Mouse (Mus musculus) layer of hippocampus, postnatal 36 days (tissue): ENCODE data around the gene D10Jhu81e. TPM values are rescaled to one million over a fixed set of nuclear protein-coding genes. Genes with fewer than 3 reads are reported as not detected.
"Not testable (repeated sequence)": the region's sequence is repeated elsewhere in the genome, so short reads cannot be mapped to it uniquely, and the experiment has no call there.

Experiments
- DNase-seq, 2 experiments: peaks; one replicate each; pipeline ENCODE4 v3.0.0; 2022
- total RNA-seq, 2 experiments: library from RNA; stranded (reverse); gene quantifications; 2 replicates each; pipeline ENCODE4 v1.2.3; 2021

The D10Jhu81e gene
- total RNA-seq, 2 experiments from 2014 or later, result 120 to 129 TPM

DNA sequence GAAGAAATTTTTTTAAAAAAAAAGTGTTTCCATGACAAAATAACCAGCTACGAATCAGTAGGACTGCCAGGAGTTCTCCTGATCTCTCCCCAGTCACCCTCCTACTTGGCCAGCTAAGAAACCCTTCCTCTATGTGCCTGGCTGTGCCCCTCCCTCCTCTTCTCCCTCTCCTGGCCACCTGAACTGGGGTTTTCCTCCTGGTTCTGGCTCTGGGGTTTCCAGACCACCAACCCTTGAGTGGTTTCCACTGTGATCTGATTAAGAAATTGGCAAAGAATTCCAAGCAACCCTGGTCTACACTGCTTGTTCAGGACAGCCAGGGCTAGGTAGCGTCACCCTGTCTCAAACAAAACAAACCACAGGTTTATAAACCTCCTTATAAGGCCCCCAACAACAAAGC, 40.9 kb downstream of the D10Jhu81e start:
- DNase-seq, result no peak

DNA sequence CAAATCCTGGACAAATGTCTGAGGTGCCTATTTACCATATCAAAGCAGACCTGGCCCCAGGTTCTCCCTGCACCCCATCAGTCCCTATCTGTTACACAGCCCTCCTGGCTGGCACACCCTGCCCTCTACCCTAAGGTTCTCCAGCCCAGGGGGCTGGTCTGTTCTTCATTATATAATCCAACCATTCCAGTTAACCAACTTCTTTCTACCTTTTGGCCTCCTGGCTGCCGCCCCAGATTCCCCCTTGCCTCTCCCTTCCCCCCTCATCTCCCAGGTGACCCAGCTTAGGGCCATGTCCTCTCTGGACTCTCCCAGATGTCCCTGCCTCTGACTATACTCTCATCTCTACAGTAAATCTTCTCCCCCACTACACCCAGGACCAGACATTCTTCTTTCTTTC, 41.7 kb downstream of the D10Jhu81e start:
- no peak for DNase-seq

DNA sequence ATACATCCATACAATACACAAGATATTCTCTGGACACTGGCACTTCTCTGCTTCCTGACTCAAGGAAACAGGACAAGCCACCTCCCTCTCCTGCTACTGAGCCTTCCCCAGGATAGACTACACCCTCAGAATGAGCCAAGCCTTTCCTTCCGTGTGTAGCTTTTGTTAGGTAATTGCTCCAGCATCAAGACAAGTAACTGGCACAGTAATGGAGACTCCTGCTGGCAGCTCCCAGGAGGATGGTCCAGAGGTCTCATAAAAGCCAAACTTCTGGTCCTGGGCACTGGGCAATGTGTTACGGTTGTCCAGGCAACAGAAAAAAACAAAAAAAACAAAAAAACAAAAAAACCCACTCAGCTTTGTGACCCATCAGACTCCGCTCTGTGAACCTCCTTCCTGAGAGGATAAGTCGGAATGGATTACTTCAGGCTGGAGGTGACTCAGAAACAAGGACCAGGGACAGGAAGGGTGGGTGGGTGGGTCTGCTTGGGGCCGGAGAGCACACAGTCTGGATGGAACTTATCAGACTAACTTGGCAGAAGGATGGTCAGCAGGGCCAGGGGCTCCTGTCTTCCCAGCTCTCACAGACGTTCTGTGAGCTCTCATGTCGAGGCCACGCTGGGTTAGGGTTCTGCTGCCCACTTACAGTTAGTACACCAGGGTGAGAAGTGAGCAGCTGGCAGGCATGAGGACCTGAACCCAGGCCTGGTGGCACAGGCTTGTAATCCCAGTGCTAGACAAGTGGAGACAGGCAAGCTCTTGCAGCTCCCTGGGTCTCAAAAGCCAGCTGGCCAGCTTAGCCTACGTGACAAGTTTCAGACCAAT, 42.3 kb downstream of the D10Jhu81e start:
- DNase-seq, result no peak

DNA sequence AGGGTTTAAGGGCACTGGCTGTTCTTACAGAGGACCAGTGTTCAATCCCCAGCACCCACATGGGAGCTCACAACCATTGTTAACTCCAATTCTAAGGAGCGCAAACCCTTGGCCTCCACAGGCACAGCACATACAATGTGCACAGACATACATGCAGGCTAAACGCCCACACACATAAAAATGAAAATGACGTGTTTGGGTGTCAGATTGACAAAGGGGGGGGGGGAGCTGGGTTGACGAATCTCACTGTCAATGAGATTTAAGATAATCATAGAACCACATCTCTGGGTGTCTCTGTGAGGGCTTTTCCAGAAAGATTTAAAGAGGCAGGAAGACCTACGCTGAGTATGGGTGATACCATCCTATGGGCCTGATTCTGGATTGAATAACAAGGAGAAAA, 43.3 kb downstream of the D10Jhu81e start:
- DNase-seq, result no peak

DNA sequence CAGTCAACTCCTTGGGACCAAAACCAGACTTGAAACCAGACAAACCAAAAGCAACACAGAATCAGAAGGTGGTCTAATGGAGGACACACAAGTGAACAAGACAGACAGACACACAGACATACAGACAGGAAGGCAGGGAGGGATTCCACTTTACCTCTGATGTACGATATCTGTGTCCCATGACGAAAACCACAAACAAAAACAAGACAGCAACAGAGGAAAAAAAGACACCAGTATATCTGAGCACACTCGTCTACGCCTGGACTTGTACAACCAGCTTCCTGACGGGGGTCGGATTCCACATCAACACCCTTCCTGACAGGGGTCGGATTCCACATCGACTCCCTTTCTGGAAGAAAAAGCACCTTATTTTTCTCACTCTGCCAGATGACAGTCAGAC, 44.5 kb downstream of the D10Jhu81e start:
- DNase-seq, result not testable (repeated sequence)

DNA sequence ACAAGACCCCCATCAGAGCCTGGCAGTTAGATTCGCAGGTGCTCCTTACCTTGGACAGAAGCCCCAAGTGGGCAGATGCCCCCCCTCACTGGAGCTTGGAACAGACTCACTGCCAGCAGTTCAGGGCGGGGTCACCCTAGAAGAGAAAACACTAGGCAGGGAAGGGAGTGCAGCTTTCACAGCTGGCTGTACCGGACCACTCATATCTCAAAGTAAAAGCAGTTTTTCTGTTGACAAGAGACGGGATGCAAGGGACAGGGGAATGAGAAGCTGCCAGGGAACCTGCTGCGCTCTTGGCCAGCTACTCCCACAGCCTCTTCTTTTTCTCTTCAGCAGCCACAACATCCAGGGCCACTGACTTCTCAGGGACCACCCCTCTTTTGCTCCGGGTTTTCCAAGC, 45.4 kb downstream of the D10Jhu81e start:
- DNase-seq, result not testable (repeated sequence)

DNA sequence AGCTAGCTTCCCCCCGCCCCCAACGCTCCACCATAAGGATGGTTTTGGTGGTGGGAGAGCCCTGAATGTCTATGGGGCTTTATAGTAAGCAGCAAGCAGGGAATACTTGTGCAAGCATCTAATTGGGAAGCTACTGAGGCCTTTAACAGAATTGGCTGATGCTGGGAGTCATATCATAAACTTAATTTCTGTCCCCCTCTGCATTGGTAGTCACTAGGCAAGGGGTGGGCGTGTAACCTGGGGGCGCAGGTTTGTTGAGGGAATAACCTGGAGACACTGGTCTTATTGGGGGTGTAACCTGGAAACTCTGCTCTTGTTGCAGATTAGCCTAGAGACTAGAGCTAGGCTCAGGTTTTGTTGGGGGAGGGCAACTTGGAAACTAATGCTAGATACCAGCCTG, 50.2 kb downstream of the D10Jhu81e start:
- DNase-seq, result no peak

- no peak for DNase-seq
Observed at GRCm38 (mm10) chr10:78115153-78115552, 54.4 kb downstream of the D10Jhu81e start.

DNA sequence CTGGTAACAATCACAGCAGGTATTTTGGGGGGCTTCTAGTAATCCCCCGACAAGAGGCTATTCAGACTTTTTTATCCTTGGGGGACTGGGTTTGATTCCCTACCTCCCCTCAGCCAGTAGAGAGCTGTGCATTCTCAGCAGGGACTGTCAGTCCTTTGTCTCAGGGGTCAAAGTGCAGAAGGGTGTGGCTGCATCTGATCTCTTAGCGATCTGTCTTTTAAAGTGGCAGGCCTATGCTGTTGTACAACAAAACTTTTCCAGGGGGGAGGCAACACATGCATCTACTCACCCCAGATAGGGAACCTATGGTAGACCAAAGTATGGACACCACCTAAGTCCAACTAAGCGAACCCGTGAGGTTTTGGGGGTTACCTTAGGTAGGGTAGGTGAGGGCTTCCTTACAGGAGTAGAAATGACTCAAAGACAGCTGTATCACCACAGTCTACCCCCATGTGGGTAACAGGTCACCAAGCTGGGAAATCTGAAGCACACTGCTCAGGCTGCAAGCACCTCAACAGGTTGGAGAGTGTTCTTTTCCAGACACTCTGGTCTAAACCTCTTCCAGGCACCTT, 55.0 kb downstream of the D10Jhu81e start:
- no peak for DNase-seq

Other genes starting within 250 kb of the D10Jhu81e start
- 10 to 100 TPM; 30.3 to 40.0 TPM for gene Trpm2, start 199.2 kb downstream of the D10Jhu81e start, total RNA-seq
- gene 1810043G02Rik, start 191.3 kb downstream of the D10Jhu81e start, total RNA-seq, result 10 to 100 TPM; 34.6 to 37.4 TPM
- 100 to 1,000 TPM; 201 to 209 TPM for gene Pfkl, start 159.7 kb downstream of the D10Jhu81e start, total RNA-seq
- under 1 TPM in 1 of 2 experiments, not detected in 1; 0.65 TPM for gene Dnmt3l, start 127.8 kb downstream of the D10Jhu81e start, total RNA-seq
- gene Aire, start 126.2 kb downstream of the D10Jhu81e start, total RNA-seq, result under 1 TPM; 0.28 to 0.77 TPM
- gene Icosl, start 100.5 kb downstream of the D10Jhu81e start, total RNA-seq, result 1 to 10 TPM; 8.0 to 8.4 TPM
- gene Pwp2, start 15.4 kb upstream of the D10Jhu81e start, total RNA-seq, result 10 to 100 TPM; 20.8 to 21.3 TPM
- gene Trappc10, start 74.9 kb upstream of the D10Jhu81e start, total RNA-seq, result 10 to 100 TPM; 75.6 to 79.0 TPM
- 100 to 1,000 TPM; 207 to 225 TPM for gene Agpat3, start 182.7 kb upstream of the D10Jhu81e start, total RNA-seq
- gene Rrp1, start 243.3 kb upstream of the D10Jhu81e start, total RNA-seq, result 100 to 1,000 TPM; 337 to 355 TPM